Mouse (Mus musculus) cerebellum, postnatal 36 days (tissue): ENCODE results near the gene Limk2.

Experiments
- DNase-seq, 2 experiments: peaks; one replicate each; pipeline ENCODE4 v3.0.0; 2021 to 2022; ENCODE audit warnings: mixed read lengths in 2 of 2

Gene Limk2

DNA sequence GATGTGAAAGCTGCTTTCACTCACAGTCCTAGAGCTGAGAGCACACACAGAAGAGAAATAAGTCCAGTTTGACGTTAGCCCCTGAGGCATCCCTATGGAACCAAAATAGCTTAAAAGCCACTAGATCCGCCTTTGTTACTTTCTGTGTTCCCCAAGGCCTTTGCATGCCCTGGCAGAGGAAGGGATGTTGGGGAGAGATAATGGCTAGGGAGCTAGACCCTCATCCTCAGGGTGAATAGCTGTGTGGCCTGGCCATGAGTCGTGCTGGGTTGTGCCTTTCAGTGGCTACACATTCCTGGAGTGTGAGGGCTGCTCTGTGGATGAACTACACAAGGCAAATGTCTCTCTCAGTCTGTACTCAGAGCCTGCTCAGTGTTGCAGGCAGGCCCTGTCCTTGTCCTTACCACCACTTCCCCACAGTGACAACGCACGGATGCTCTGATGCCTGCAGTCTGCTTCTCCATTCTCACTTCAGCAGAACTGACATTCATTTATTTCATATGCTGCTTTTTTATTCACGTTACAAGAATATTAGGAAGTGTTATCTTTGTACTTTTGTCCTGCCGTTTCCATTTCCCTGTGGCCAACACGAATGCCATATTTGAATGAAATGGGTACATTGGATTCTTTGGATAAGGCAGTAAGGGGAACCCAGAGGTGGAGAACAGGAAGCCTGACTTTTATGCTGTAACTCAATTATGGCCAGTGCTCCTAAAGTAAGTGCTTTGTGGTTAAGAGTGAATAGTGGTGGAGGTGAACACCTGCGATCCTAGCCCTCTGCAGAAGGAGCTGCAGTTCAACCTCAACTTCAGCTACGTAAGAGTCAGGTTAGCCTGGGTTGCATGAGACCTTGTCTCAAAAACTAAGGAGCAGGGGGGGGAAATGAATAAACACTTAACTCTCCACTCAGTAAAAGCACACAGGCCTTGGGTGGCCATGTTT, 110.8 kb downstream of the Limk2 start:
- no peak for DNase-seq

DNA sequence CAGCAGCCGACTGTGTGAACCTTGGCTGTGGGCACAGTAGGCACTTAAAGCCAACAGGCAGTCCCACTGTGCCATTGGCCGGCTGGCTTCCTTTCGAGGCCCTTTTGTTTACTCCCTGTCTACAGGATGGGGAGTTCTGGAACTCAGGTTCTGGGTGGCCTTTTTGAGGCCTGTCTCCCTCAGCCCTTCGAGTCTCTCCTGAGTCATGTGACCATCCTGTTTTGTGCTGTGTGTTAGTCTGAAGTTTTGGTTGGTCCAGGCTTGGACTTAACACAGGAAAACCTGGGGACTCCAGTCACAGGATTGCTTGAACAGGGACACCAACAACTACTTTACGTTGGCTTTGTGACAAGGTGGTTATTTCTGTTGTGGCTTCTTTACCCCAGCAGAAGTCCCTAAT, 112.9 kb downstream of the Limk2 start:
- DNase-seq: no peak

DNA sequence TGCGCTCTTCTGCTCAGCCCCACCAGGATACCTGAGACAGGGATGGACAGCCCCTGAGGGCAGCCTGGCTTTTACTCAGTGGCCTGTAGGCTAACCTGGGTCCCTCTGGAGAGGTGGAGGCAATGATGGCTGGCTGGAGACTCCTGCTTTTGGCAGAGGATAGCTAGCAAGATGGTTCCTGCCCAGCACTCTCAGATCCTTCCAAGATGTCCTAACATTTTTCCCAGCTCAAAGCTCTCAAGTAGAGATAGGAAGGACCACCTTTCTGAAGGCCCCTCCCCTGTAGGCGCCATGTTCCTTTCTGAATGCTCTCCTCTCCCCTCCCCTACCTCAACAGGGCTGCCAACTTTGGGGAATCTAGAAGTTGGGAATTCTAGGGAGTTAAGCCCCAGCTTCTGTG, 114.3 kb downstream of the Limk2 start:
- DNase-seq: no peak
